24 mouse cellular contexts compared by ENCODE assay signal in genomic region chr5:22928746-22929145, GRCm38 (mm10).
DNase-seq lines count a peak whose midpoint lies in the region; ATAC-seq lines count a peak whose summit lies in the region.
"Had no signal": no experiment of that assay in that cellular context is flagged by ENCODE, and none has a peak within 500 bp of the region (broad histone marks: within the 10 kb centered on the region; RNA-seq: fewer than 3 reads in every experiment).

No protein-coding gene starts in this region.

- DNase-seq in embryo, embryonic 11 days = peak; percentile 4
- DNase-seq in embryo, embryonic 9.5 days (ENCODE audit: extremely low spot score) = no peak
- peak; percentile 13 for DNase-seq in kidney, adult 9 months
- DNase-seq in kidney, postnatal 10 days = no peak
- peak; percentile 22 for DNase-seq in limb, embryonic 11.5 days (ENCODE audit: low spot score)
- no peak for DNase-seq in limb, embryonic 10.5 days (ENCODE audit: low spot score)
- DNase-seq in gastrocnemius, postnatal 14 days = no peak
- DNase-seq in heart, postnatal 14 days = no peak
- DNase-seq: adrenal gland, postnatal 10 days; cerebellum, adult 8-10 months; cerebellum, postnatal 36 days; gastrocnemius, postnatal 10 days; heart, adult 18-20 months; heart, postnatal 36 days; lung, adult 18-20 months; lung, postnatal 10 days; thymus, adult 2 months; thymus, postnatal 4 days had no signal

- H3K4me1 ChIP-seq in limb, embryonic 11.5 days (ENCODE audit: control insufficient read depth, insufficient read depth, low read length) = no peaks in the 10 kb centered on the region
- no peaks in the 10 kb centered on the region for H3K4me1 ChIP-seq in limb, embryonic 10.5 days
- H3K4me1 ChIP-seq: embryonic facial prominence, embryonic 13.5 days; forebrain, embryonic 13.5 days; limb, embryonic 13.5 days; liver, embryonic 12.5 days; midbrain, embryonic 12.5 days had no signal

- H3K27me3 ChIP-seq in limb, embryonic 11.5 days (ENCODE audit: control insufficient read depth, insufficient read depth, low read length) = no peaks in the 10 kb centered on the region
- no peaks in the 10 kb centered on the region for H3K27me3 ChIP-seq in limb, embryonic 10.5 days (ENCODE audit: low read depth, poor library complexity, severe bottlenecking)
- H3K27me3 ChIP-seq: embryonic facial prominence, embryonic 13.5 days; forebrain, embryonic 13.5 days; limb, embryonic 13.5 days; liver, embryonic 12.5 days; midbrain, embryonic 12.5 days had no signal

- H3K9ac ChIP-seq in limb, embryonic 11.5 days (ENCODE audit: low read length) = no peak overlapping the region
- H3K9ac ChIP-seq: embryonic facial prominence, embryonic 13.5 days; forebrain, embryonic 13.5 days; hindbrain, embryonic 14.5 days; limb, embryonic 13.5 days; liver, embryonic 12.5 days; midbrain, embryonic 12.5 days had no signal

- no peak for ATAC-seq in limb, embryonic 11.5 days (ENCODE audit: insufficient number of reproducible peaks, low FRiP score, low TSS enrichment, low read depth)
- ATAC-seq: forebrain, embryonic 13.5 days; liver, embryonic 12.5 days had no signal

- H3K27ac ChIP-seq in limb, embryonic 11.5 days (replicated peaks; ENCODE audit: low read depth, low read length) = no peak overlapping the region
- H3K27ac ChIP-seq in limb, embryonic 10.5 days = no peak overlapping the region
- H3K27ac ChIP-seq: embryonic facial prominence, embryonic 13.5 days; forebrain, embryonic 13.5 days; hindbrain, embryonic 14.5 days; limb, embryonic 13.5 days; liver, embryonic 12.5 days; midbrain, embryonic 12.5 days had no signal

- H3K36me3 ChIP-seq in limb, embryonic 11.5 days (ENCODE audit: control insufficient read depth, insufficient read depth, low read length) = no peaks in the 10 kb centered on the region
- no peaks in the 10 kb centered on the region for H3K36me3 ChIP-seq in limb, embryonic 10.5 days
- H3K36me3 ChIP-seq: embryonic facial prominence, embryonic 13.5 days; limb, embryonic 13.5 days; liver, embryonic 12.5 days; midbrain, embryonic 12.5 days had no signal

- 29% methylated on average over 2 of the region's 2 CpGs for WGBS in limb, embryonic 11.5 days
- WGBS in limb, embryonic 10.5 days = 40% methylated on average over 2 of the region's 2 CpGs

- no peak overlapping the region for H3K4me3 ChIP-seq in limb, embryonic 11.5 days (ENCODE audit: low read depth, low read length)
- H3K4me3 ChIP-seq in limb, embryonic 10.5 days = no peak overlapping the region
- H3K4me3 ChIP-seq: embryonic facial prominence, embryonic 13.5 days; forebrain, embryonic 13.5 days; limb, embryonic 13.5 days; liver, embryonic 12.5 days; midbrain, embryonic 12.5 days had no signal

- no peaks in the 10 kb centered on the region for H3K9me3 ChIP-seq in limb, embryonic 11.5 days (ENCODE audit: control insufficient read depth, low read length)
- H3K9me3 ChIP-seq in limb, embryonic 10.5 days (replicated peaks) = no peaks in the 10 kb centered on the region
- H3K9me3 ChIP-seq: embryonic facial prominence, embryonic 13.5 days; forebrain, embryonic 13.5 days; limb, embryonic 13.5 days; liver, embryonic 12.5 days; midbrain, embryonic 12.5 days had no signal

- H3K4me2 ChIP-seq in limb, embryonic 11.5 days (ENCODE audit: low read depth, severe bottlenecking) = no peak overlapping the region
- H3K4me2 ChIP-seq: embryonic facial prominence, embryonic 13.5 days; forebrain, embryonic 13.5 days; hindbrain, embryonic 14.5 days; limb, embryonic 13.5 days; liver, embryonic 12.5 days; midbrain, embryonic 12.5 days had no signal

- intact Hi-C loops in gastrocnemius, postnatal 14 days (cut with DNase I; ENCODE audit: low total_unique reads) = no loop called here
- intact Hi-C loops in heart, postnatal 14 days (cut with DNase I) = no loop called here

Comparison
In these comparisons a context has a peak if more than half of its experiments do, and no peak if none do; other contexts are left out.
1. DNase-seq: peak in embryo, embryonic 11 days (single experiment), kidney, adult 9 months (single experiment) and limb, embryonic 11.5 days (single experiment); none in embryo, embryonic 9.5 days (single experiment), kidney, postnatal 10 days (single experiment), limb, embryonic 10.5 days (single experiment), gastrocnemius, postnatal 14 days (single experiment) and heart, postnatal 14 days (0 of 2).